Mouse (Mus musculus) C2C12 (cell line): ENCODE data around the gene Ppp2r5d. TPM values are rescaled to one million over a fixed set of nuclear protein-coding genes. Genes with fewer than 3 reads are reported as not detected.

Source experiments
- H3K27me3 ChIP-seq: one replicate; pipeline ENCODE4 v1.6.1; 2011; ENCODE audit not compliant: control insufficient read depth, insufficient read depth, insufficient read length
- H3K36me3 ChIP-seq: one replicate; pipeline ENCODE4 v1.6.1; 2011; ENCODE audit not compliant: control insufficient read depth, insufficient read depth
- H3K4me3 ChIP-seq: one replicate; pipeline ENCODE4 v1.5.1; 2011; ENCODE audit warnings: mild to moderate bottlenecking, control low read depth; ENCODE audit not compliant: poor library complexity, insufficient read depth, severe bottlenecking
- H3K79me2 ChIP-seq: one replicate; pipeline ENCODE4 v1.6.1; 2011; ENCODE audit not compliant: control insufficient read depth, insufficient read depth
- H3K79me3 ChIP-seq: one replicate; pipeline ENCODE4 v1.6.1; 2011; ENCODE audit warnings: low read depth, control low read depth
- H3ac ChIP-seq: one replicate; pipeline ENCODE3; 2011; ENCODE audit warnings: low read depth; ENCODE audit not compliant: control insufficient read depth, insufficient read length
- CEBPB ChIP-seq: IDR thresholded peaks from one replicate; pipeline ENCODE4 v1.6.1; 2011; ENCODE audit warnings: low read depth, mild to moderate bottlenecking, control low read depth, moderate library complexity
- CTCF ChIP-seq: IDR thresholded peaks from one replicate; pipeline ENCODE4 v1.5.1; 2011; ENCODE audit not compliant: control insufficient read depth, insufficient read depth, insufficient read length
- FOSL1 ChIP-seq: IDR thresholded peaks from one replicate; pipeline ENCODE4 v1.8.0; 2011; ENCODE audit warnings: mild to moderate bottlenecking, low read length; ENCODE audit not compliant: poor library complexity, insufficient read depth, severe bottlenecking
- MAX ChIP-seq: IDR thresholded peaks from one replicate; pipeline ENCODE4 v1.6.1; 2011; ENCODE audit warnings: mild to moderate bottlenecking, control low read depth
- MYOD1 ChIP-seq: IDR thresholded peaks from one replicate; pipeline ENCODE4 v1.6.1; 2011; ENCODE audit warnings: low read depth; ENCODE audit not compliant: control insufficient read depth, insufficient read length
- MYOG ChIP-seq: IDR thresholded peaks from one replicate; pipeline ENCODE4 v1.6.1; 2011; ENCODE audit not compliant: control insufficient read depth, insufficient read length; ENCODE audit errors: extremely low read depth
- USF1 ChIP-seq: IDR thresholded peaks from one replicate; pipeline ENCODE4 v1.6.1; 2011; ENCODE audit warnings: low read depth, mild to moderate bottlenecking, control low read depth, moderate library complexity
- polyA plus RNA-seq: library from polyadenylated mRNA; unstranded; fragments of >200 nt; fragmentation: generic; extraction: Trizol; gene quantifications from one replicate; pipeline ENCODE4 v1.2.1, GENCODE M21; 2012; ENCODE audit warnings: missing spikeins

Ppp2r5d gene
- polyA plus RNA-seq, 1 experiment: 99.5 TPM

- peaks cover 19% of the 10 kb centered on the region for H3K36me3 ChIP-seq
- peaks cover 62% of the 10 kb centered on the region for H3K79me2 ChIP-seq
- no peak overlapping the region for H3K4me3 ChIP-seq
- no peak overlapping the region for H3ac ChIP-seq
- no peak for TF ChIP-seq CTCF
- peak; percentile 68 for TF ChIP-seq MAX
- peak; percentile 48 for TF ChIP-seq FOSL1
- no peaks in the 10 kb centered on the region for H3K27me3 ChIP-seq
- H3K79me3 ChIP-seq: peaks cover 35% of the 10 kb centered on the region
These were observed 13.5 kb downstream of the Ppp2r5d start for GRCm38 (mm10) chr17:46691390-46691789.

- peaks cover 34% of the 10 kb centered on the region for H3K79me3 ChIP-seq
- no peak overlapping the region for H3K4me3 ChIP-seq
- H3K27me3 ChIP-seq: no peaks in the 10 kb centered on the region
- H3ac ChIP-seq: no peak overlapping the region
- peaks cover 55% of the 10 kb centered on the region for H3K79me2 ChIP-seq
- H3K36me3 ChIP-seq: peaks cover 26% of the 10 kb centered on the region
- TF ChIP-seq MYOG (no peak), CEBPB (no peak), MAX (no peak), CTCF (no peak), USF1 (no peak), FOSL1 (no peak), MYOD1 (no peak)
These were observed 14.2 kb downstream of the Ppp2r5d start for GRCm38 (mm10) chr17:46690665-46691064.

- Histone ChIP-seq H3K4me3 (no peak overlapping the region), H3ac (no peak overlapping the region), H3K27me3 (no peaks in the 10 kb centered on the region), H3K36me3 (peaks cover 44% of the 10 kb centered on the region), H3K79me3 (peaks cover 14% of the 10 kb centered on the region), H3K79me2 (peaks cover 35% of the 10 kb centered on the region)
- TF ChIP-seq USF1: no peak
- no peak for TF ChIP-seq MAX
These were observed 19.0 kb downstream of the Ppp2r5d start for GRCm38 (mm10) chr17:46685913-46686312.

DNA sequence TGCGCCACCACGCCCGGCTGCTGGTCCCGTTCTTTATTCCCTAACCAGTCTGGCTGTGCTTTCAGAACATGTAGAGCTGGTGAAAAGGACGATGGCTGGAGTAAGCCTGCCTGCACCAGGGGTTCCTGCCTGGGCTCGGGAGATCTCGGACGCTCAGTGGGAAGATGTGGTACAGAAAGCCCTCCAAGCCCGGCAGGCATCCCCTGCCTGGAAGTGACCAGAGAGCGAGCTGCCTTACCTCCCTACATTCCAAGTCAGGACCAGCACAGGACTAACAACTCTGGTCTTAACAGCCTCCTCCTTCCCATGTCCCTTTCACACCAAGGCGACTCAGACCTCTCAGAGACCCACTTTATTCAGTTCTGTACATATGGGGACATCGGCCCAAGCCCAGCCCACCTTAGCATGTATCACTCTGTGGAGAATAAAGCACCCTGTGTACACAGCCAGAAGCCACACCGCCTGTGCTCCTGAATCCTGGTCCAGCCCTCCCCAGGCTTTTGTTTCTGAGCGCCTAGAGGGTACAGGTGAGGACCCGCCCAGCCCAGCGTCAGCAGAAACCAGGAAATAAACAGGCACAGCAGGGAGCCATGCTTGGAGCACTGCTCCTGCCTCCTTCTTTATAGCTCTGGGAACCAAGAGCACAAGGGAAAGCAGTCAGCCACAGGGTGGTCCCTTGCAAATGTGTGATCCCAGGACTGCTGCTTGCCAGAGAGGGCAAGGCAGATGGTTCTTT is 22.1 kb downstream of the Ppp2r5d start:
- Histone ChIP-seq H3K27me3 (no peaks in the 10 kb centered on the region), H3ac (no peak overlapping the region), H3K4me3 (no peak overlapping the region), H3K79me2 (peaks cover 40% of the 10 kb centered on the region), H3K36me3 (peaks cover 47% of the 10 kb centered on the region), H3K79me3 (peaks cover 19% of the 10 kb centered on the region)
- TF ChIP-seq MAX (no peak), MYOD1 (no peak), USF1 (no peak), MYOG (no peak), CEBPB (no peak), FOSL1 (no peak), CTCF (no peak)

GRCm38 (mm10) chr17:46681466-46682118 is 23.3 kb downstream of the Ppp2r5d start:
- H3ac ChIP-seq: peak overlapping the region; percentile 60
- H3K4me3 ChIP-seq: peak overlapping the region; percentile 52
- no peak for TF ChIP-seq MYOG
- no peak for TF ChIP-seq MAX
- no peak for TF ChIP-seq USF1
- no peak for TF ChIP-seq CEBPB
- no peak for TF ChIP-seq CTCF
- TF ChIP-seq MYOD1: no peak
- no peak for TF ChIP-seq FOSL1
- peaks cover 19% of the 10 kb centered on the region for H3K79me3 ChIP-seq
- peaks cover 47% of the 10 kb centered on the region for H3K36me3 ChIP-seq
- H3K79me2 ChIP-seq: peaks cover 47% of the 10 kb centered on the region
- no peaks in the 10 kb centered on the region for H3K27me3 ChIP-seq
